Mouse (Mus musculus): ENCODE data around the gene Inhbb. TPM values are rescaled to one million over a fixed set of nuclear protein-coding genes. Genes with fewer than 3 reads are reported as not detected.

Gene Inhbb
- total and polyA plus RNA-seq, 3 experiments, result not detected

- TF ChIP-seq BHLHE40 (IDR thresholded peaks at IDR 0.05; ENCODE audit: borderline replicate concordance, low read depth, low read length) (no peak), MAFK (IDR thresholded peaks at IDR 0.05; ENCODE audit: borderline replicate concordance, low read depth, low read length) (no peak)
These were observed 2.6 kb downstream of the Inhbb start (continued) for GRCm38 (mm10) chr1:119419151-119420105.

- H3K27me3 ChIP-seq (ENCODE audit: control insufficient read depth in 1 of 2, insufficient read depth in 2 of 2, low read length in 2 of 2), result no peaks in the 10 kb centered on the region
- H3K79me2 ChIP-seq (ENCODE audit: control insufficient read depth, insufficient read depth, low read length, poor library complexity), result no peaks in the 10 kb centered on the region
- no peak for TF ChIP-seq ZKSCAN1 (IDR thresholded peaks at IDR 0.05; ENCODE audit: low read depth, low read length)
- H3K4me3 ChIP-seq (ENCODE audit: control insufficient read depth in 1 of 2, insufficient read depth in 1 of 2, low read depth in 2 of 2, low read length in 2 of 2), result no peak overlapping the region
- H3K4me1 ChIP-seq (ENCODE audit: control insufficient read depth in 1 of 2, insufficient read depth in 2 of 2, low read length in 2 of 2), result no peaks in the 10 kb centered on the region
- no peak for DNase-seq (ENCODE audit: low read depth, low spot score)
- H3K36me3 ChIP-seq (ENCODE audit: control insufficient read depth in 1 of 2, insufficient read depth in 2 of 2, low read length in 2 of 2), result no peaks in the 10 kb centered on the region
- H3K27ac ChIP-seq (ENCODE audit: control insufficient read depth, low read depth, low read length), result no peak overlapping the region
- no peak overlapping the region for H3K9ac ChIP-seq (ENCODE audit: control insufficient read depth, low read depth, low read length, poor library complexity, severe bottlenecking)
- H3K9me3 ChIP-seq (replicated peaks; ENCODE audit: insufficient read depth, low read length), result no peaks in the 10 kb centered on the region
These were observed 4.1 kb downstream of the Inhbb start for GRCm38 (mm10) chr1:119417991-119418390.

GRCm38 (mm10) chr1:119417542-119417941 is 4.5 kb downstream of the Inhbb start:
- H3K79me2 ChIP-seq (ENCODE audit: control insufficient read depth, insufficient read depth, low read length, poor library complexity), result no peaks in the 10 kb centered on the region
- no peak overlapping the region for H3K9ac ChIP-seq (ENCODE audit: control insufficient read depth, low read depth, low read length, poor library complexity, severe bottlenecking)
- no peak overlapping the region for H3K4me3 ChIP-seq (ENCODE audit: control insufficient read depth in 1 of 2, insufficient read depth in 1 of 2, low read depth in 2 of 2, low read length in 2 of 2)
- DNase-seq (ENCODE audit: low read depth, low spot score), result no peak
- H3K27me3 ChIP-seq (ENCODE audit: control insufficient read depth in 1 of 2, insufficient read depth in 2 of 2, low read length in 2 of 2), result no peaks in the 10 kb centered on the region
- no peaks in the 10 kb centered on the region for H3K36me3 ChIP-seq (ENCODE audit: control insufficient read depth in 1 of 2, insufficient read depth in 2 of 2, low read length in 2 of 2)
- no peak for TF ChIP-seq ZKSCAN1 (IDR thresholded peaks at IDR 0.05; ENCODE audit: low read depth, low read length)
- H3K9me3 ChIP-seq (replicated peaks; ENCODE audit: insufficient read depth, low read length), result no peaks in the 10 kb centered on the region
- H3K27ac ChIP-seq (ENCODE audit: control insufficient read depth, low read depth, low read length), result no peak overlapping the region
- no peaks in the 10 kb centered on the region for H3K4me1 ChIP-seq (ENCODE audit: control insufficient read depth in 1 of 2, insufficient read depth in 2 of 2, low read length in 2 of 2)

- no peak overlapping the region for H3K9ac ChIP-seq (ENCODE audit: control insufficient read depth, low read depth, low read length, poor library complexity, severe bottlenecking)
- H3K27me3 ChIP-seq (ENCODE audit: control insufficient read depth in 1 of 2, insufficient read depth in 2 of 2, low read length in 2 of 2), result no peaks in the 10 kb centered on the region
- TF ChIP-seq GABPA (IDR thresholded peaks at IDR 0.05; ENCODE audit: low read depth, low read length) (no peak), JUND (IDR thresholded peaks at IDR 0.05; ENCODE audit: low read depth, low read length) (no peak), UBTF (IDR thresholded peaks at IDR 0.05; ENCODE audit: borderline replicate concordance, insufficient read depth, low read depth, low read length) (no peak)
- no peak overlapping the region for H3K27ac ChIP-seq (ENCODE audit: control insufficient read depth, low read depth, low read length)
- no peaks in the 10 kb centered on the region for H3K79me2 ChIP-seq (ENCODE audit: control insufficient read depth, insufficient read depth, low read length, poor library complexity)
- no peaks in the 10 kb centered on the region for H3K36me3 ChIP-seq (ENCODE audit: control insufficient read depth in 1 of 2, insufficient read depth in 2 of 2, low read length in 2 of 2)
- DNase-seq (ENCODE audit: low read depth, low spot score), result no peak
- H3K4me3 ChIP-seq (ENCODE audit: control insufficient read depth in 1 of 2, insufficient read depth in 1 of 2, low read depth in 2 of 2, low read length in 2 of 2), result no peak overlapping the region
- no peaks in the 10 kb centered on the region for H3K9me3 ChIP-seq (replicated peaks; ENCODE audit: insufficient read depth, low read length)
- no peaks in the 10 kb centered on the region for H3K4me1 ChIP-seq (ENCODE audit: control insufficient read depth in 1 of 2, insufficient read depth in 2 of 2, low read length in 2 of 2)
These were observed 5.4 kb downstream of the Inhbb start for GRCm38 (mm10) chr1:119416610-119417009.

All from MEL (cell line).